Mouse (Mus musculus) spleen, postnatal 10 days (tissue): ENCODE measurements around the gene Ptprcap.
"Not testable (repeated sequence)": the region's sequence is repeated elsewhere in the genome, so short reads cannot be mapped to it uniquely, and the experiment has no call there.

Source experiments
- DNase-seq, 2 experiments: peaks; one replicate each; pipeline ENCODE4 v3.0.0; 2021 to 2022; ENCODE audit warnings: low spot score in 2 of 2

The Ptprcap gene

DNA sequence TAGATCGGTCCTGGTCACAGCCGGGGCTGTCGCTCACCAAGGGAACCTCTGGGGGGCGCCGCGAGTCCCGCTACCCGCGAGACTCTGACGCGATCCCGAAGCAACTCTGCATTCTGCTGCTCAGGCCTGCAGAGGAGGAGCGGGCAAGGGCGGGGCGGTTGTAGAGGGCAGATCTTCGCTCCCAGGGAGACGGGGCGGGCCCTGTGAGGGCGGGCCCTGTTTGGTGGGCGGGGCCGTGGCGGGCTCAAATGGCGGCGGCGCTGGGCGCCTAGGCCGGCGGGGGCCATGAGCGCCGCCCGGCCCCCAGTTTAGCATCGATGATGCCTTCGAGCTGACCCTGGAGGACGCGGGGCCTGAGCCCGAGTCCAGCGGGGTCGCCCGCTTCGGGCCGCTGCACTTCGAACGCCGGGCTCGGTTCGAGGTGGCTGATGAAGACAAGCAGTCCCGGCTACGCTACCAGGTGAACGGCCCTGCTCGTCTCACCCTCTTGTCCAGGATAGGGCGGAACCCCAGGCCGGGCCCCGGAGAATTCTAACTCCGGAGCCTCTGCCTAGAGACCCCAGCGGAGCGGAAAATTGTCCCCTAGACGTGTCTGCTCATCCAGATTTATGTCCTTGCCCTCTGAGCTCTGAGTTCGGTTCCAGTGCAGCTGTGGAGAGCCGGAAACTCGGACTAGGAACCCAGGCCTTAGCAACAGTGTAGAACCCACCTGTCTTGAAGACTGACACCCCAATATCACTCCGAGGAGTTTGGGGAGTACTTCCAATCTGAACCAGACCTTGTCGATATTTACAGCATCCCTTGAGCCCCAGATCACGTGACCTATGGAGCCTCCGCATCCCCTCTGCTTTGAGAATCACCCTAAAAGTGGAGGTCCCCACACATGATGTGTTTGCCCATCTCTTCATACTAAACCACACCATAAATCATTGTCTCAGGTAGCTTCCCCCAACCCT lies 27.4 kb upstream of the Ptprcap start, which contains the start of gene Aip:
Aip (minus strand) TSS at position 118 of the 956 bp plus-strand sequence.
- peak; percentile 97 to 100 for DNase-seq

DNA sequence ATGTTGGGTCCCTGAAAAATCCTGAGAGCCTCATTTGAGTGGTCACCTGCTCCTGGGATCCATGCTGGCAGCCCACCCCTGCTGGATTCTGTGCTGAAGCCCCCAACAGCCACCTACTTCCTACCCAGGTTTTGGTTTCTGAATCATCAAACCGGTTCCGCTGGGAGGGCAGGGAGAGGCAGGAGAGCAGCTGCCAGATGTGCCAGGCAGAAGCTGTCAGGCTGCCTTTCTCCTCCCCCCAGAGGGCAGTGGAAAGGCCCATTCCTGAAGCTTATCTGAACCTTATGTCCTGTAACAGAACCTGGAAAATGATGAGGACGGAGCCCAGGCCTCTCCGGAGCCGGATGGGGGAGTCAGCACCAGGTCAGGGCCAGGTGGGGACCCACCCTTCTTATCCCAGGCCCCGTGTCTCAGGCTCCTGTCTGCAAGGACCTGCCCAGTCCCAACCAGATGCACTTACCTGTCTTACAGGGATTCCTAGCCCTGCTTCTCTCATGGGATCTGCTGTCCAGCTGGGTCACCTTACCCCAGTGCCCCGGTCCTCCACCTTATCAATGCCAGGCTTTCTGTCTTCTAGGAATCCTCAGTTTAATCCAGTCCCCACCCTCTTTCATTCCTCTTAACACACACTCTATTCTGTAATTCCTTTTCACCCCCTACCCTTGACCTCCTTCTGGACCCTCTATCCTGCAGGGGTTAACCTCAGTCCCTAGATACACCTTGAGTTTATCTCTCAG lies 26.5 kb upstream of the Ptprcap start:
- DNase-seq: peak; percentile 53 to 72

DNA sequence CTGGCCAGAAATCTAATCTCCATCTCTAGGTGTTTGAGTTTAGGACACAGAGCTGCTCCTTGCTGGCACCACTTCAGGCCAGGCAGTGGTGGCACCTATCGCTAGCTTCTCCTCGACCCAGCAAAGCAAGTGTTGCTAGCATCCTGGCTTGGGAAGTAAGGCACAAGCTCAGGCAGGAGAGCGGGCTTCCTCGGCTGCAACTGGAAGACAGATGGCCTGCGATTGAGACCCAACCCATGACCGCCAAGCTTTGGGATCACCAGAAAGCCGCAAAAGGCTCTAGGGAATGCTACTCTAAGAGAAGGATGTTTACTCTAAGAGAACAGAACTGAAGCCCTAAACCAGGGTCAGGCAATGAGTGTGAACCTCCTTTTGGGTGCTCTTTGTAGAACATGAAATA lies 23.9 kb upstream of the Ptprcap start:
- DNase-seq: no peak

DNA sequence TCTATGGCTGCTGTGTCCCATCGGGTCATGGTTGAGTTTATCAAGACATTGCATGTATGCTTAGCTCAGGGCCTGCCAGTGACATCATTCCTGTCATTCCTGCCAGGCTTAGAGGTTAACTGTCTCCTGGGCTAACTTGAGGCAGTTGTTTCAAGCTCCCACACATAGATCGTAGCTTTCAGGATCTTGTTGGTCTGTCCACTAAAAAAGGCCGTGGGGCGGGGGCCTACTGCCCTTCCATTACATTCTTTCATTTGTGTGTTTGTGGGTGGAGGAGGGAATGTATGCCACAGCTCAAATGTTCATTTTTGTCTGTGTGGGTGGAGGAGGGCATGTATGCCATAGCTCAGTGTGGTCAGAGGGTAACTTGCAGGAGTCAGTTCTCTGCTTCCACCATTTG lies 23.3 kb upstream of the Ptprcap start:
- DNase-seq: no peak

DNA sequence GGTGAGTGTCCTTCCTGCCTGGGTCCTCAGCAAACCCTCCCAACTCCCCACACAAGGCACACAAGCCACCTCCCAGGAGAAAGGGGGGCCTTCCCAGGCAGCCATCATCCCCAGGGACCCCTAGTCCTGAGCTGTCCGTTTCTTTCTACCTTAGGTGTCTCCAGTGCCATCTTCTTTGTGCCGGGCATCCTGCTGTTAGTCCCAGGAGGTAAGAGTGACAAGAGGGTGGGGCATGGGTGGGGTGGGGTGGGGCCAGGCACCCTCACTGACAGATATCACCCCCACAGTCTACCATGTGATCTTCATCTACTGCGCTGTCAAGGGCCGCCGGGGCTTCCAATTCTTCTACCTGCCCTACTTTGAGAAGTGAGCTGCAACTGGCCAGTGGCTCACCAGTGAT lies 22.3 kb upstream of the Ptprcap start:
- peak; percentile 45 to 61 for DNase-seq

DNA sequence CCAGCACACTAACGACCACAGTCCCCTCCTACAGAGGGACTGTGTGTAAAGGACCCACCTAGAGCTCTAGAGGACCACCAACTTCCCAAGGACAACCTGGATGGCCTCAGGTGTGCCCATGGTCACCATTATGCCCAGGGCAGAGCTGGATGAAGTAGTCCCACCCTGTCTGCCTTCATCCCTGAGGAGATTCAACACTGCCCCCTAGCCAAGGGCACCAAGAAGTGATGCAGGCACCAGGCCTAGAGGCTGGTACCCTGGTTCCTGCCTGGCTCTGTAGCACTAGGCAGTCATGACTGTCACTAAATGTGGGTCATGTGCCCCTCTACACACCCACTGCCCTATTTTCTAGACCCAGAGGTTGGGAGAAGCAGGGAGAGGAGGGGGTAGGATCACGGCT lies 21.6 kb upstream of the Ptprcap start:
- peak in 1 of 2 experiments; percentile 53 for DNase-seq

DNA sequence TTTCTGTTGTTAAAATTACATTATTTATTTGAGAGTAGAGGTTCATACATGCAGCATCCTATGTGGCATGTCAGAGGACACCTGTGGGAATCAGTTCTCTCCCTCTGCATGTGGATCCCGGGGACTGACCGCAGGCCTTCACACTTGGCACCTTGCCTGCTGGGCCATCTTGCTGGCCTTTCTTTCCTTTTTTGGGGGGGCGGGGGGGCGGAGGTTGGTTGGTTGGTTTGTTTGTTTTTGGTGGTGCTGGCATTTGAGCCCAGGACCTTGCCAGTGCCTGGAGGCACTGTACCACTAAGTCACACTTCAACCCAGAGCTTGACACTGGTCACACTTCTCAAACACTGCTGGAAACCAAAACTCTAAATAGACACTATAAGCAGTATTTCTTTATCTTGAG lies 19.1 kb upstream of the Ptprcap start:
- DNase-seq: no peak

DNA sequence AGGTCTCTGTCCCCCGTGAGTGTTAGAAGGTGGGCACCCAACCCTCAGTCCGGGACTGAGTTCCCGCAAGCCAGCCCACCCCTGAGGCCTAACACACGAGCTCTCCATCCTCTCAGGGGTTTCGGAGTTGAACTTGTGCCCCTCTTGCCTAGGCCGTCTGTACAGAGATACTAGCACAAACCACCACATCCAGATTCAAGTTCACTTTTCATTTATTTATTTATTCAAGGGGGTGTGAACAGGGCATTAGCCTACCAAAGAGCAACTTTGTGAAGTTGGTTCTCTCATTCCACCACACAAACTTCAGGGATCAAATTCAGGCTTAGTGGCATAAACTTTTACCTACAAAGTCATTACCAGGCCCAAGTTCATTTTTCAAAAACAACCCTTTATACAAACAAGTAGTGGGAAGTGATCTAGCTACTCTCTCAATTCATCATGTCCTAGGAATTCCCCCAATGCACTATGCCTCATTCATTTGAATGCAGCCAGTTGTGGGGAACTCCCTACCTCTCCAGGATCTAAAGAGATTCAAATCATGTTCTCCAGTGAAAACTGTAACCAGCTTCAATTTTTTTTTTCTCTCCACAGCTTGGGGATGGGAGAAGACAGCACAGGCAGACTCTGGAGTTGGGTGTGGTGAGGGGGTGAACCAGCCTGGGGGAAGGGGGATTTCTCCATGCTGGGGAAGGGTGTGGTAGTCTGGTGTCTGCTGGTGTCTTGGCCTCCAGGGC lies 18.0 kb upstream of the Ptprcap start:
- not testable (repeated sequence) for DNase-seq

DNA sequence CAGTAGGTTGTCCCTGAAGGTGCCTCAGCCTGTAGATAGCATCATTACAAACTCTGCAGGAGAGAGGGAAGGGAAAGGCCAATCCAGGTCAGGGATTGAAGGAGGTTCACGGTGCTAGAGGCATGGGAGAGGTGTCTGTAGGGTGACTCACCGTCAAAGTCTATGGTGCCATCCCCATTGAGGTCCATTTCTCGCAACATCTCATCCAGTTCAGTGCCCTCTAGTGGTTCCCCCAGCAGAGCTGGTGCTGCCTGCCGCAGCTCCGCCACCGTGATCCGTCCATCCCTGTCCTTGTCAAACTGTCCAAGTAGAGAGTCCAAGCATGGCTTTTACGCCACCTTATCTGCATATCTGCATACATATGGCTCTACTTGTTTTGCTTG lies 17.4 kb upstream of the Ptprcap start:
- DNase-seq: not testable (repeated sequence)

DNA sequence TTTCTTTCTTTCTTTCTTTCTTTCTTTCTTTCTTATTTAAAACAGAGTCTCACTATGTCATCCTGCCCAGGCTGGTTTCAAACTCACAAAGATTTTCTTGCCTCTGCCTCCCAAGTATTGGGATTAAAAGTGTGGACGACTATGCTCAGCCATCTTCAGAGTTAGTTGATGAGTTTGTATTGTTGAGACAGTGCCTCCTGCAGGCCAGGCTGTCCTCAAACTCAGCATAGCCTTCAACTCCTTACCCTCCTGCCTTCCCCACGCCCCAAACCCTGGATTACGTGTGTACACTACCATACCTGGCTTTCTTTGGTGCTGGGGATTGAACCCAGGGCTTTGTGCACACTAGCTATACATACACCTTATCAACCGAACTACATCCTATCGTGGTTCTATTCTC lies 16.9 kb upstream of the Ptprcap start:
- peak in 1 of 2 experiments; percentile 53 for DNase-seq

DNA sequence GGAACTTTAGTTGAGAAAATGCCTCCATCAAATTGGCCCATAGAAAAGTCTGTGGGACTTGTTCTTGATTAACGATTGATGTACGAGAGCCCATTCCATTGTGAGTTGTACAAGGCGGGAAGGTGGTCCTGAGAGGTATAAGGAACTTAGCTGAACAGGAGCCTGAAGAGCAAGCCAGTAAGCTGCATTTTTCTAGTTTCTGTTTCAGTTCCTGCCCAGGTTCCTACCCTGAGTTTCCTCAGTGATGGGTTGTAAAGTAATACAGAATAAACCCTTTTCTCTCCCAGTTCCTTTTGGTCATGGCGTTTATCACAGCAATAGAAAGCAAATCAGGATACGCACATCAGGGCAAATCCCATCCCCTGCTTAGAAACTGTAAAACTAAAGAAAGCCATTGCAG lies 15.5 kb upstream of the Ptprcap start:
- DNase-seq: no peak

DNA sequence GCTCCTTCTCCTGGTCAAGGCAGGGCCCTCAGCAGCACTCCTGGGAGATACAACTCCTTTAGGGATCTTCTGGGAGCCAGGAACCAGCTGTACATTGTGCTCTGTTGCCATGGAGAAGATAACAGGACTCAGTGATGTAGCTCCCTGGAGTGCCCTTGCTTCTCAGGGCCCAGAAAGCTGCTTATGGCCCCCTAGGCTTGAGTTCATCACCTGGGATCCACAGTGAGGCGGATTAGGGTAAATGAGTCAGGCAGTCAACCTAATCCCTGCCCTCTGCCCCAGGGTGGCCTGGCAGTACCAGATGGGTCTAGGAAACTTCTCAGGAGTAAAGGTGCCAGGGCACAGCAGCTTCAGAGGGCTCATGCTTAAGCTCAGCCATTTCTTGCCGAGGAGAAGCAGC lies 14.0 kb upstream of the Ptprcap start, which contains the start of gene Gpr152:
Gpr152 (plus strand) TSS at position 342 of the 400 bp plus-strand sequence.
- no peak for DNase-seq

DNA sequence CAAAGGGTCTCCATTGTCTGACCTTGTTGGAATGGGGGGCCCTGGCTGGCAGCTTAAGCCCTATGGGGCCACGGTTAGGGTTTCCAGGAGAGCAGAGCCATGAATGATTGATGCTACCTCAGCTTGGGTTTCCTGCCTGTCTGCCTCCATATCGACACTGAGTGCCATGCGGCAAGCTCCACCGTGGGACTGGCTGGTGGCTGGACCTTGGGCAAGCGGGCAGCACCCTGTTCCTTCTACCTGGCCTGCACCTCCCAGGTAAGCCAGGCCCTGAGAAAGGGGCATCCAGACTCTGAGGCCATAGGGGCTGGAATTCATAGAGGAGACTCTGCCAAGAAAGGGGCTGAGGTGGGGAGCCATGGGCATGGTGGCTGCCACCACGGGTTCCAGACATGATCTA lies 13.3 kb upstream of the Ptprcap start:
- no peak for DNase-seq

DNA sequence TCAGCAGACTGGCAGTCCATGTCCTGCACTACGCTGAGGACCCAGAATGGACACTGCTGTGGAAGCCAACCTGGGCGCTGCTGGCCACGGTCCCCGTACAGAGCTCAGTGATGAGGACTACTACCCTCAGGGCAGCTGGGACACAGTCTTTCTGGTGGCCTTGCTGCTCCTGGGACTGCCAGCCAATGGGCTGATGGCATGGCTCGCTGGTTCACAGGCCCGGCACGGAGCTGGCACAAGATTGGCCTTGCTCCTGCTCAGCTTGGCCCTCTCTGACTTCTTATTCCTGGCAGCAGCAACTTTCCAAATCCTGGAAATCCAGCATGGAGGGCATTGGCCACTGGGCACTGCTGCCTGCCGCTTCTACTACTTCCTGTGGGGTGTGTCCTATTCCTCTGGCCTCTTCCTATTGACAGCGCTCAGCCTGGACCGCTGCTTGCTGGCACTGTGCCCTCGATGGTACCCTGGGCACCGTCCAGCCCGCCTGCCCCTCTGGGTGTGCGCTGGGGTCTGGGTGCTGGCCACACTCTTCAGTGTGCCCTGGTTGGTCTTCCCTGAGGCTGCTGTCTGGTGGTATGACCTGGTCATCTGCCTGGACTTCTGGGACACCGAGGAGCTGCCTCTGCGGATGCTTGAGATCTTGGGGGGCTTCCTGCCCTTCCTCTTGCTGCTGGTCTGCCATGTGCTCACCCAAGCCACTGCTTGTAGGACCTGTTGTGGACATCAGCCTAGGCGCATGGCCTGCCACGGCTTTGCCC lies 10.8 kb upstream of the Ptprcap start:
- DNase-seq: no peak

DNA sequence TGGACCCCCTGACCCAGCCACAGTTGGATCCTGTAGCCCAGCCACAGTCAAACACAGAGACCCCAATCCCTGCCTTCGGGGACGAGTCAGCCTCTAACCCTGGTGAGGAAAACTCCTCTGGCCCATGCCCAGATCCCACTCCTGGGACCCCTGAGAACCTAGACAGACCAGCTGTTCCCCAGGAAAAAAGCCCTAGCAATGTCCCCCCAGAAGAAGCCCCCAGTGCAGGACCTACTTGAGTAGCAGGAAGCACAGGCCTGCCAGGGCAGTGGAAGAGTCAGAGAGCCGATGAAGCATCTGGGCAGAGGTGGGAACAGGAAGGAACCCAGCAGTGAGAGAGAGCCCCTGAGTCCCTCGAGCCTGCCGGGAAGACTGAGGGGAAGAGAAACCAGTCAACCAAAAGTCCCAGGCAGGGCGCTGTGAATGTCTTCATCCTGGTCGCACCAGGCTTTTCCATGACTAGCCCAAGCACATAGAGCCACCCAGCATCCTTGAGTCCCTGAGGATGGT lies 9.6 kb upstream of the Ptprcap start, which contains the start of gene Cabp4:
Cabp4 (minus strand) TSS at position 275 of the 510 bp plus-strand sequence.
- no peak for DNase-seq

DNA sequence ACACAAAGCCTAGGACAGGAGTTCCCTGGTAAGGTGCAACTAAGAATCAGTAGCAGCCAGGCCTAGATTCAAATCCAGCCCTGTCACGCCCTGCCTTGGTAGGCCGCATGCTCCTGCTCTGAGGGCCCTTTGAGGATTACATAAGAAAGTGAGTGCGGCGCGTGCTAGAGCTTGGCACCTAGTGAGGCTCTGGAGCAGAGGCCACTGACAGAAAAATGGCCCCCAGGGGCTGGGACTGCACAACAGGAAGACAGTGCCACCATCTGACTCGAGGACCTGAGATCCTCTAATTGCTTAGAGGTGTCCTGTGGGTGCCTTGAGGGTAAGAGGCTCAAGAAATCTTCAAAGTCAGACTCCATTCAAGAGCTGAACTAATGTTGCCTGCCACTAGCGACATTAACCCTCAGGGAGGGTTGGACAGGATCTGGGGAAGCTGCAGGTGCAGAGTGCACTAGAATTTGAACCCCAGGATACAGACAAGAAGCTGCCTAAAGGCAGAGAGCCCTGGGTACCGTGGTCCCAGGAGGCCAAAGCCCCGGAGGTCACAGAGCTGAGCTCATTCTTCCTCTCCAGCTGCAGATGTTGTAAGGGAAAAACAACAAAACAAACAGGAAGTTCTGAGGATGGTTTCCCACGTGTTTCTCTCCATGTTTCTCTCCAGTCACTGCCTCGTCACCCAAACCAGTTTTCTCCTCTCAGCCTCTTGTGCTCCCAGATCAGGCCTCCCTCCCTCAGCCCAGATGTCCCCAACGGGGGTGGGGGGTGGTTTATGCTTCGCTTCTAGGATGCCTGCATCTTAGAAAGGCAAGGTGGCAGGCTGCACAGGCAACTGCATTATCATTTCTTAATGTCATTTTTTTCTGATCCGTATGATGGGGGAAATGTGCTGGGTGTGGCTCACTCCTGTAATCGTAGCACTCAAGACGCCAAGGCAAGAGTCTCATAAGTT lies 8.6 kb upstream of the Ptprcap start:
- DNase-seq: peak in 1 of 2 experiments; percentile 60

DNA sequence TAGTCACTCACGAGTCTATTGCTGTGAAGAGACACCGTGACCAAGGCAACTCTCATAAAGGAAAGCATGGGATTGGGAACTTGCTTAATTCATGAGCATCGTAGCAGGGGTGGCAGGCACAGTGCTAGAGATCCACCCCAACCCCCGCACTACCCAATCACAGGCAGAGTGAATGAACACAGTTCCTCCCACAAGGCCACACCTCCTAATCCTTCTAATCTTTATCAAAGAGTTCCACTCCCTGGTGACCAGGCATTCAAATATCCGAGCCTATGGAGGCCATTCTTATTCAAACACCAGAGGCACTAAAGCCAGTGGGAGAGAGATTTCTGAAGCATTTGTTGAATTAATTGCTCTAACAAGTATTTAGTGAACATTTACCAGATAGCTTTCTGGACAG lies 7.5 kb upstream of the Ptprcap start:
- DNase-seq: no peak

DNA sequence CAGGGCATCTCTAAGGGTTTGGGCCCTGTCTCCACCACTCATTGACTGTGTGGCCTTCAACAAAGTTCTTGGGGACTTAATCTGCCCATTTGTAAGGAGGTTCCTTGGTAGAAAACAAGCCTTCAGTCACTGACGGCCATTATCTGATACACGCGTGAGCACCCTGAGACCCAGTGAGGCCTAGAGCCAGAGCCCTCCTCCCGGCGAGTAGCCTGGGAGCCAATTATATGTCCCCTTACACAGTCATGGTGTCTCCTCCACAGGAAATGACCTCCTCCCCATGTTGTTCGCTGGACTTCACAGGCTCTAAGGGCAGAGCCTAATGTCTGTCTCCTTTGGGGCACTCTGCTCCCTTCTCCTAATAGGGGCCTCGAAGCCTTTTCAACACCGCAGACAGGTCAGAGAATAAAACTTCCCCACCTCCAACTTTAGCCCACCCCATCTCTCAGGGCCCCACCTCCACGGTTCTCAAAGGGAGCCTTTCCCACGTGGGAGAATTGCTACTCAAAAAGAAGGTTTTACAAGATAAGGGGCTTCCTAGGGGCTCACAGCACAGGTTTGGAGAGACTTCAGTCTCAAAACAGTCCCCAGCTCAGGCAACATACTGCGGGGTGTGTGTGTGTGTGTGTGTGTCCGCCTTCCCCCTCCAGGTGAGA lies 6.9 kb upstream of the Ptprcap start:
- no peak for DNase-seq

DNA sequence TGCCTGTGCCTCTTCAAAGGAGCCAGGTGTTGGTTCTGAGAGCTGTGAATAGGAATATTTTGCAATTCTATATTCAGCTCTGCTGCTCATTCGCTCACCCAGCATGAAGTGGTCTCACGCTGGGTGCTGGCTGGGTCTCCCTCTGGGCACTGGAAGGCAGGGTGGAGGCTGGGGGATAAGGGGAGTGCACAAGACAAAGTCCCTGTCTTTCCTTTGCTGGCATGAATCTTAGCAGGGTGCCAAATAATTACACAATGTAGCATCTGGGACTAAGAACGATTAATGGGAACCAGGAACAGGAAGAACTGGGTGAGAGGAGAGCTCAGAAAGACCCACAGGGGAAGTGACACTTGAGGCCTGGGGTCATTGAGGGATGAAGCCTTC lies 6.4 kb upstream of the Ptprcap start:
- DNase-seq: no peak
